Mouse (Mus musculus) E14TG2a.4 (cell line): ENCODE measurements around the gene March10.

Source experiments
- H3K27me3 ChIP-seq: 2 replicates; pipeline ENCODE4 v1.6.1; 2014; ENCODE audit warnings: low read length, control low read depth; ENCODE audit not compliant: insufficient read depth
- H3K36me3 ChIP-seq: 2 replicates; pipeline ENCODE4 v1.6.1; 2014; ENCODE audit warnings: low read length, control low read depth; ENCODE audit not compliant: insufficient read depth
- H3K4me1 ChIP-seq: replicated peaks from 2 replicates; pipeline ENCODE4 v1.6.1; 2014; ENCODE audit warnings: low read depth, low read length, control low read depth
- H3K4me3 ChIP-seq: replicated peaks from 2 replicates; pipeline ENCODE4 v1.5.1; 2014; ENCODE audit warnings: mild to moderate bottlenecking, low read length
- H3K9me3 ChIP-seq: 2 replicates; pipeline ENCODE4 v1.6.1; 2014; ENCODE audit warnings: low read length, control low read depth
- CTCF ChIP-seq: conservative IDR thresholded peaks from 2 replicates; pipeline ENCODE4 v1.5.1; 2014; ENCODE audit warnings: low read length
- NANOG ChIP-seq: IDR thresholded peaks from 2 replicates; pipeline ENCODE4 v1.6.1; 2014; ENCODE audit warnings: borderline replicate concordance, low read length, mixed read lengths
- POU5F1 ChIP-seq: IDR thresholded peaks from 2 replicates; pipeline ENCODE4 v1.6.1; 2014; ENCODE audit warnings: low read length, borderline replicate concordance

March10 gene

GRCm38 (mm10) chr11:105456497-105456907, at the start of gene March10:
Gene March10 (minus strand): TSS chr11:105456735.
- peaks cover 23% of the 10 kb centered on the region for H3K27me3 ChIP-seq
- peak within 1 kb of the TSS; percentile 64 for H3K4me3 ChIP-seq
- TF ChIP-seq NANOG (no peak), CTCF (no peak), POU5F1 (no peak)
- no peaks in the 10 kb centered on the region; the same call in 1 of the 2 replicates for H3K4me1 ChIP-seq
- H3K36me3 ChIP-seq: no peaks in the 10 kb centered on the region
- H3K9me3 ChIP-seq: no peaks in the 10 kb centered on the region

GRCm38 (mm10) chr11:105506322-105506721, 49.8 kb upstream of the March10 start:
- Histone ChIP-seq H3K4me1 (peaks cover 43% of the 10 kb centered on the region), H3K9me3 (no peaks in the 10 kb centered on the region), H3K4me3 (no peak overlapping the region), H3K27me3 (no peaks in the 10 kb centered on the region), H3K36me3 (no peaks in the 10 kb centered on the region)
- TF ChIP-seq POU5F1: no peak
- TF ChIP-seq NANOG: no peak
- TF ChIP-seq CTCF: no peak

GRCm38 (mm10) chr11:105505038-105505437, 48.5 kb upstream of the March10 start:
- Histone ChIP-seq H3K4me3 (no peak overlapping the region), H3K36me3 (no peaks in the 10 kb centered on the region), H3K4me1 (peaks cover 34% of the 10 kb centered on the region), H3K9me3 (no peaks in the 10 kb centered on the region), H3K27me3 (no peaks in the 10 kb centered on the region)
- TF ChIP-seq CTCF (no peak), POU5F1 (no peak), NANOG (no peak)

GRCm38 (mm10) chr11:105502311-105502710, 45.8 kb upstream of the March10 start:
- Histone ChIP-seq H3K36me3 (no peaks in the 10 kb centered on the region), H3K9me3 (no peaks in the 10 kb centered on the region), H3K4me1 (peaks cover 14% of the 10 kb centered on the region), H3K4me3 (no peak overlapping the region), H3K27me3 (no peaks in the 10 kb centered on the region)
- no peak for TF ChIP-seq CTCF
- no peak for TF ChIP-seq NANOG
- TF ChIP-seq POU5F1: no peak

- Histone ChIP-seq H3K4me1 (no peaks in the 10 kb centered on the region), H3K4me3 (no peak overlapping the region), H3K9me3 (no peaks in the 10 kb centered on the region), H3K36me3 (no peaks in the 10 kb centered on the region), H3K27me3 (peaks cover 14% of the 10 kb centered on the region)
- TF ChIP-seq NANOG (no peak), CTCF (no peak), POU5F1 (no peak)
Observed at GRCm38 (mm10) chr11:105497505-105497904, 41.0 kb upstream of the March10 start.

GRCm38 (mm10) chr11:105496665-105497064, 40.1 kb upstream of the March10 start:
- H3K4me1 ChIP-seq: no peaks in the 10 kb centered on the region
- peaks cover 14% of the 10 kb centered on the region for H3K27me3 ChIP-seq
- no peaks in the 10 kb centered on the region for H3K9me3 ChIP-seq
- TF ChIP-seq POU5F1 (no peak), CTCF (no peak), NANOG (no peak)
- H3K36me3 ChIP-seq: no peaks in the 10 kb centered on the region
- H3K4me3 ChIP-seq: no peak overlapping the region

- Histone ChIP-seq H3K36me3 (no peaks in the 10 kb centered on the region), H3K9me3 (no peaks in the 10 kb centered on the region), H3K4me1 (no peaks in the 10 kb centered on the region), H3K4me3 (no peak overlapping the region), H3K27me3 (peaks cover 14% of the 10 kb centered on the region)
- TF ChIP-seq NANOG (no peak), CTCF (no peak), POU5F1 (no peak)
Observed at GRCm38 (mm10) chr11:105495591-105496270, 39.2 kb upstream of the March10 start.

GRCm38 (mm10) chr11:105494786-105495369, 38.3 kb upstream of the March10 start:
- no peaks in the 10 kb centered on the region for H3K9me3 ChIP-seq
- H3K36me3 ChIP-seq: no peaks in the 10 kb centered on the region
- peaks cover 14% of the 10 kb centered on the region for H3K27me3 ChIP-seq
- H3K4me1 ChIP-seq: no peaks in the 10 kb centered on the region
- no peak overlapping the region for H3K4me3 ChIP-seq
- no peak for TF ChIP-seq NANOG

- no peaks in the 10 kb centered on the region for H3K9me3 ChIP-seq
- TF ChIP-seq NANOG: no peak
- no peak for TF ChIP-seq CTCF
- TF ChIP-seq POU5F1: no peak
- no peaks in the 10 kb centered on the region for H3K4me1 ChIP-seq
- H3K4me3 ChIP-seq: no peak overlapping the region
- no peaks in the 10 kb centered on the region for H3K36me3 ChIP-seq
- peaks cover 14% of the 10 kb centered on the region for H3K27me3 ChIP-seq
Observed at GRCm38 (mm10) chr11:105492392-105492791, 35.9 kb upstream of the March10 start.
